Comparison of ENCODE assay signal across 9 mouse cellular contexts in genomic region chrX:101260441-101261325, GRCm38 (mm10). TPM values are rescaled to one million over a fixed set of nuclear protein-coding genes. Genes with fewer than 3 reads are reported as not detected.
DNase-seq lines count a peak whose midpoint lies in the region; ATAC-seq and TF ChIP-seq lines count a peak whose summit lies in the region.
"Had no signal": no experiment of that assay in that cellular context is flagged by ENCODE, and none has a peak within 500 bp of the region (broad histone marks: within the 10 kb centered on the region; RNA-seq: fewer than 3 reads in every experiment).

No protein-coding gene starts in this region.

- no peak overlapping the region for H3K4me3 ChIP-seq in heart, embryonic 12.5 days
- H3K4me3 ChIP-seq in gastrocnemius, adult 2 months: no peak overlapping the region
- no peak overlapping the region for H3K4me3 ChIP-seq in layer of hippocampus, adult 2 months

- intact Hi-C loops in gastrocnemius, adult 2 months (cut with DNase I): no loop called here

- H3K9me3 ChIP-seq in heart, embryonic 12.5 days (replicated peaks): no peaks in the 10 kb centered on the region

- no peak for TF ChIP-seq CTCF in gastrocnemius, adult 2 months (IDR thresholded peaks at IDR 0.05)
- TF ChIP-seq CTCF in layer of hippocampus, adult 2 months (conservative IDR thresholded peaks at IDR 0.05): no peak

- peaks cover 20% of the 10 kb centered on the region; the same call in 1 of the 2 replicates for H3K4me1 ChIP-seq in heart, embryonic 12.5 days (replicated peaks)

- H3K27ac ChIP-seq in heart, embryonic 12.5 days (ENCODE audit: poor library complexity, severe bottlenecking): peak overlapping the region; percentile 70
- H3K27ac ChIP-seq in gastrocnemius, adult 2 months: no peak overlapping the region
- no peak overlapping the region for H3K27ac ChIP-seq in layer of hippocampus, adult 2 months

- peak; percentile 60; the same call in 1 of the 2 replicates for ATAC-seq in heart, embryonic 12.5 days (ENCODE audit: insufficient number of reproducible peaks, low FRiP score)
- ATAC-seq in common myeloid progenitor, adult 5-6 weeks (replicated peaks; ENCODE audit: low read depth, poor library complexity, severe bottlenecking): peak; percentile 53

- DNase-seq in heart, adult 11 months: no peak
- peak; percentile 26 for DNase-seq in hindlimb bud, embryonic 11.5 days (ENCODE audit: extremely low spot score, low read depth, low spot score)
- peak; percentile 47 for DNase-seq in naive thymus-derived CD4-positive, alpha-beta T cell, adult 2 months (ENCODE audit: low read depth)
- DNase-seq in frontal cortex, postnatal 10 days (ENCODE audit: low spot score in 2 of 2): no peak
- DNase-seq in gastrocnemius, adult 2 months: no peak
- DNase-seq in layer of hippocampus, adult 2 months (ENCODE audit: low spot score in 2 of 2): no peak

- H3K36me3 ChIP-seq in heart, embryonic 12.5 days: peaks cover 12% of the 10 kb centered on the region

- WGBS in heart, embryonic 12.5 days: 23% methylated on average over 12 of the region's 13 CpGs

- 0 out of 2 replicates have a peak overlapping the region, but pooled peaks have one; percentile 20 for H3K9ac ChIP-seq in heart, embryonic 12.5 days

- peak overlapping the region; percentile 21 for H3K4me2 ChIP-seq in heart, embryonic 12.5 days

- 0 out of 2 replicates have a peak, but pooled peaks cover 5% of the 10 kb centered on the region for H3K27me3 ChIP-seq in heart, embryonic 12.5 days (replicated peaks)

RNA-seq across cellular contexts. Expression of gene Gm614, which starts 3.1 kb away (rescaled TPM):
- not detected in 2 replicates for polyA plus RNA-seq in heart, embryonic 12.5 days (2016; fragmentation: Nextera tagmentation; extraction: Ambion mirVana)
- 0.27 TPM in 1 of 2 replicates, not detected in the other for total RNA-seq in common myeloid progenitor, adult 5-6 weeks (2017)
- not detected for total RNA-seq in gastrocnemius, adult 2 months (2021)
- total RNA-seq in layer of hippocampus, adult 2 months (2021): not detected
- polyA plus RNA-seq: liver, embryonic 16.5 days had no signal

RNA-seq across cellular contexts. Expression of gene Foxo4, which starts 6.4 kb away (rescaled TPM):
- polyA plus RNA-seq in heart, embryonic 12.5 days (2016; fragmentation: Nextera tagmentation; extraction: Ambion mirVana): 1.4 and 1.7 TPM in 2 replicates
- 12.3 and 14.0 TPM in 2 replicates for total RNA-seq in common myeloid progenitor, adult 5-6 weeks (2017)
- 100 to 1,000 TPM; 126 to 127 TPM for total RNA-seq in gastrocnemius, adult 2 months (2021)
- 10 to 100 TPM; 19.8 to 24.0 TPM for total RNA-seq in layer of hippocampus, adult 2 months (2021)

RNA-seq across cellular contexts. Expression of gene Il2rg, which starts 7.4 kb away (rescaled TPM):
- 10.7 and 11.8 TPM in 2 replicates for polyA plus RNA-seq in heart, embryonic 12.5 days (2016; fragmentation: Nextera tagmentation; extraction: Ambion mirVana)
- total RNA-seq in common myeloid progenitor, adult 5-6 weeks (2017): 35.9 and 53.9 TPM in 2 replicates
- total RNA-seq in gastrocnemius, adult 2 months (2021): 1 to 10 TPM; 1.2 to 2.9 TPM
- 1 to 10 TPM in 1 of 2 experiments, under 1 TPM in 1; 0.83 to 1.2 TPM for total RNA-seq in layer of hippocampus, adult 2 months (2021)

RNA-seq across cellular contexts. Expression of gene Gm20489, which starts 8.1 kb away (rescaled TPM):
- not detected in 2 replicates for polyA plus RNA-seq in heart, embryonic 12.5 days (2016; fragmentation: Nextera tagmentation; extraction: Ambion mirVana)
- not detected in 2 replicates for total RNA-seq in common myeloid progenitor, adult 5-6 weeks (2017)
- total RNA-seq in gastrocnemius, adult 2 months (2021): not detected
- total RNA-seq in layer of hippocampus, adult 2 months (2021): not detected
- polyA plus RNA-seq: liver, embryonic 16.5 days had no signal

RNA-seq across cellular contexts. Expression of gene Med12, which starts 13.1 kb away (rescaled TPM):
- 30.5 and 30.7 TPM in 2 replicates for polyA plus RNA-seq in heart, embryonic 12.5 days (2016; fragmentation: Nextera tagmentation; extraction: Ambion mirVana)
- 23.6 and 37.1 TPM in 2 replicates for total RNA-seq in common myeloid progenitor, adult 5-6 weeks (2017)
- 10 to 100 TPM; 17.2 to 19.4 TPM for total RNA-seq in gastrocnemius, adult 2 months (2021)
- 10 to 100 TPM; 29.5 to 36.6 TPM for total RNA-seq in layer of hippocampus, adult 2 months (2021)

Comparison
In these comparisons a context has a peak if more than half of its experiments do, and no peak if none do; other contexts are left out.
1. DNase-seq: peak in hindlimb bud, embryonic 11.5 days (single experiment) and naive thymus-derived CD4-positive, alpha-beta T cell, adult 2 months (single experiment); none in heart, adult 11 months (single experiment), frontal cortex, postnatal 10 days (0 of 2), gastrocnemius, adult 2 months (single experiment) and layer of hippocampus, adult 2 months (0 of 2).